Mouse (Mus musculus): ENCODE results near the gene Tmem114. TPM values are rescaled to one million over a fixed set of nuclear protein-coding genes. Genes with fewer than 3 reads are reported as not detected.

Tmem114 gene
- polyA plus RNA-seq, 1 experiment from 2014 or later, result not detected

Other genes with a start within 250 kb of the Tmem114 start
- gene Mettl22, start 45.7 kb upstream of the Tmem114 start, polyA plus RNA-seq (2014; fragmentation: Nextera tagmentation; extraction: Ambion mirVana), result 21.3 and 22.3 TPM in 2 replicates
- gene Abat, start 88.3 kb upstream of the Tmem114 start, polyA plus RNA-seq (2014; fragmentation: Nextera tagmentation; extraction: Ambion mirVana), result 25.6 and 29.2 TPM in 2 replicates
- 52.9 and 55.8 TPM in 2 replicates for gene Pmm2, start 212.5 kb upstream of the Tmem114 start, polyA plus RNA-seq (2014; fragmentation: Nextera tagmentation; extraction: Ambion mirVana)
- gene Tmem186, start 212.6 kb upstream of the Tmem114 start, polyA plus RNA-seq (2014; fragmentation: Nextera tagmentation; extraction: Ambion mirVana), result 16.4 and 19.4 TPM in 2 replicates
- gene Carhsp1, start 247.0 kb upstream of the Tmem114 start, polyA plus RNA-seq (2014; fragmentation: Nextera tagmentation; extraction: Ambion mirVana), result 24.9 and 25.4 TPM in 2 replicates

All from liver, embryonic 11.5 days (tissue).